ENCODE assay signal across 8 mouse cellular contexts in genomic region chr17:85089011-85089410, GRCm38 (mm10). TPM values are rescaled to one million over a fixed set of nuclear protein-coding genes. Genes with fewer than 3 reads are reported as not detected.
DNase-seq lines count a peak whose midpoint lies in the region; ATAC-seq lines count a peak whose summit lies in the region.

No protein-coding gene starts in this region.

- H3K4me2 ChIP-seq in neural tube, embryonic 11.5 days (ENCODE audit: low read depth): peak overlapping the region; percentile 59
- peak overlapping the region; percentile 64 for H3K4me2 ChIP-seq in neural tube, embryonic 14.5 days (ENCODE audit: low read depth, low read length)

- H3K36me3 ChIP-seq in neural tube, embryonic 11.5 days (ENCODE audit: control insufficient read depth, insufficient read depth, low read length): no peaks in the 10 kb centered on the region
- no peaks in the 10 kb centered on the region for H3K36me3 ChIP-seq in neural tube, embryonic 14.5 days (ENCODE audit: control insufficient read depth, insufficient read depth, low read length)

- no peak overlapping the region for H3K9ac ChIP-seq in neural tube, embryonic 11.5 days (ENCODE audit: low read length)
- peak overlapping the region; percentile 92; the same call in 1 of the 2 replicates for H3K9ac ChIP-seq in neural tube, embryonic 14.5 days (replicated peaks; ENCODE audit: low read depth, low read length)

- H3K4me3 ChIP-seq in neural tube, embryonic 11.5 days (ENCODE audit: low read depth, low read length): peak overlapping the region; percentile 55; the same call in 1 of the 2 replicates
- H3K4me3 ChIP-seq in neural tube, embryonic 14.5 days (ENCODE audit: low read depth, low read length): peak overlapping the region; percentile 79

- no peaks in the 10 kb centered on the region for H3K9me3 ChIP-seq in neural tube, embryonic 11.5 days (ENCODE audit: control insufficient read depth, low read length)
- no peaks in the 10 kb centered on the region for H3K9me3 ChIP-seq in neural tube, embryonic 14.5 days (ENCODE audit: control insufficient read depth, low read length)

- no peak overlapping the region for H3K27ac ChIP-seq in neural tube, embryonic 11.5 days (ENCODE audit: low read depth, low read length)
- H3K27ac ChIP-seq in neural tube, embryonic 14.5 days (ENCODE audit: low read depth, low read length): no peak overlapping the region

- H3K4me1 ChIP-seq in neural tube, embryonic 11.5 days (ENCODE audit: control insufficient read depth, insufficient read depth, low read length): peaks cover 2% of the 10 kb centered on the region; the same call in 1 of the 2 replicates
- H3K4me1 ChIP-seq in neural tube, embryonic 14.5 days (ENCODE audit: control insufficient read depth, insufficient read depth, low read length): peaks cover 14% of the 10 kb centered on the region

- intact Hi-C loops in gastrocnemius, postnatal 36 days (cut with DNase I): no loop called here

- WGBS in neural tube, embryonic 11.5 days: 52% methylated on average over 6 of the region's 6 CpGs
- 52% methylated on average over 6 of the region's 6 CpGs for WGBS in neural tube, embryonic 14.5 days

- peak; percentile 10 for DNase-seq in adrenal gland, adult 2 months
- DNase-seq in adrenal gland, postnatal 10 days: no peak
- no peak for DNase-seq in neural tube, embryonic 11.5 days (ENCODE audit: low spot score)
- no peak for DNase-seq in neural tube, embryonic 10.5 days (ENCODE audit: extremely low spot score, low spot score)
- DNase-seq in induced T-regulatory cell, adult 2 months (ENCODE audit: low read depth): peak; percentile 9
- no peak for DNase-seq in gastrocnemius, postnatal 36 days
- DNase-seq in thymus, postnatal 0 days (ENCODE audit: low spot score): no peak

- no peaks in the 10 kb centered on the region for H3K27me3 ChIP-seq in neural tube, embryonic 11.5 days (ENCODE audit: control insufficient read depth, insufficient read depth, low read length)
- H3K27me3 ChIP-seq in neural tube, embryonic 14.5 days (ENCODE audit: control insufficient read depth, insufficient read depth, low read length): no peaks in the 10 kb centered on the region

- ATAC-seq in neural tube, embryonic 11.5 days (ENCODE audit: insufficient read depth, low FRiP score, low TSS enrichment): no peak
- ATAC-seq in neural tube, embryonic 14.5 days (ENCODE audit: low read depth): no peak

RNA-seq across cellular contexts. Expression of gene Prepl, which starts 1.0 kb away (rescaled TPM):
- total RNA-seq in adrenal gland, adult 2 months (2021): 10 to 100 TPM; 39.5 to 39.9 TPM
- polyA plus RNA-seq in adrenal gland, adult 2 months (2012; rRNA removed): 2.8 and 3.7 TPM in 2 replicates
- total RNA-seq in adrenal gland, postnatal 10 days (2021): 10 to 100 TPM; 30.9 to 43.6 TPM
- 67.7 and 75.6 TPM in 2 replicates for polyA plus RNA-seq in neural tube, embryonic 11.5 days (2014; fragmentation: Nextera tagmentation; extraction: Ambion mirVana)
- polyA plus RNA-seq in neural tube, embryonic 14.5 days (2014; fragmentation: Nextera tagmentation; extraction: Ambion mirVana): 177 and 199 TPM in 2 replicates
- total RNA-seq in gastrocnemius, postnatal 36 days (2021): 10 to 100 TPM; 24.4 to 34.7 TPM
- polyA plus RNA-seq in thymus, postnatal 0 days (2015; fragmentation: Nextera tagmentation; extraction: Ambion mirVana): 12.0 and 14.3 TPM in 2 replicates

RNA-seq across cellular contexts. Expression of gene Camkmt, which starts 1.3 kb away (rescaled TPM):
- total RNA-seq in adrenal gland, adult 2 months (2021): 10 to 100 TPM in 1 of 2 experiments, 1 to 10 TPM in 1; 6.8 to 10.0 TPM
- polyA plus RNA-seq in adrenal gland, adult 2 months (2012; rRNA removed): 3.2 and 4.7 TPM in 2 replicates
- total RNA-seq in adrenal gland, postnatal 10 days (2021): 1 to 10 TPM; 5.7 to 6.8 TPM
- 11.3 and 12.1 TPM in 2 replicates for polyA plus RNA-seq in neural tube, embryonic 11.5 days (2014; fragmentation: Nextera tagmentation; extraction: Ambion mirVana)
- 21.7 and 24.5 TPM in 2 replicates for polyA plus RNA-seq in neural tube, embryonic 14.5 days (2014; fragmentation: Nextera tagmentation; extraction: Ambion mirVana)
- 1 to 10 TPM in 1 of 2 experiments, under 1 TPM in 1; 0.99 to 1.8 TPM for total RNA-seq in gastrocnemius, postnatal 36 days (2021)
- 6.6 and 7.3 TPM in 2 replicates for polyA plus RNA-seq in thymus, postnatal 0 days (2015; fragmentation: Nextera tagmentation; extraction: Ambion mirVana)

Comparison
In these comparisons a context has a peak if more than half of its experiments do, and no peak if none do; other contexts are left out.
1. DNase-seq: peak in adrenal gland, adult 2 months (single experiment) and induced T-regulatory cell, adult 2 months (single experiment); none in adrenal gland, postnatal 10 days (single experiment), neural tube, embryonic 11.5 days (single experiment), neural tube, embryonic 10.5 days (single experiment), gastrocnemius, postnatal 36 days (0 of 2) and thymus, postnatal 0 days (single experiment).